Mouse (Mus musculus): ENCODE data around the gene Fcgr3. TPM values are rescaled to one million over a fixed set of nuclear protein-coding genes. Genes with fewer than 3 reads are reported as not detected.
A peak's percentile ranks its signal among the peaks of the same experiment; 100 is the strongest.

The Fcgr3 gene
- polyA plus RNA-seq, 1 experiment from 2014 or later = 9.7 TPM

DNA sequence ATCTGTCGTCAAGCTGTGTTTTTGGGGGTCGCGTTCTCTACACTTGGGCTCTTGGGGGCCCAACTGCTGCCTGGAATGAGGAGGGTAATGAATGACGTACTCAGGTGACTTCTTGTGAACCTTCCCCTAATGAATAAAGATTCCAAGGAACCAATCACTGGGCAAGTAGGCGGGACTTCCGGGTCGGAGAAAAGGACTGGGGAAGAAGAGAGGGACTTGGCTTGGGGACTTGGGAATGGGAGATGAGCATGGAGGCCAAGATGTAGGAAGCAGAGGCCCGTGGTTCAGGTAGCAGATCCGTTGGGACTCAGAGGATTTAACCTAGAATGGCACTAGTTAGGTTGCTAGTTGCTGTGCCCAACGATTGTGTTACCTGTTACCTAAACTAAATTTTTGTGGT is 15.5 kb downstream of the Fcgr3 start:
- 51% methylated on average over 10 of the region's 10 CpGs for WGBS
- Histone ChIP-seq H3K36me3 (ENCODE audit: control insufficient read depth, insufficient read depth, low read length) (no peaks in the 10 kb centered on the region), H3K27me3 (ENCODE audit: control insufficient read depth, insufficient read depth, low read length) (no peaks in the 10 kb centered on the region), H3K27ac (replicated peaks in 1 of 2; ENCODE audit: control insufficient read depth in 1 of 2, insufficient read depth in 1 of 2, low read depth in 2 of 2, low read length in 2 of 2) (no peak overlapping the region), H3K4me1 (ENCODE audit: control insufficient read depth in 2 of 2, insufficient read depth in 2 of 2, low read length in 2 of 2) (no peaks in the 10 kb centered on the region), H3K4me3 (ENCODE audit: control insufficient read depth in 1 of 2, insufficient read depth in 1 of 2, low read depth in 1 of 2, low read length in 2 of 2) (0 out of 4 replicates have a peak overlapping the region, but pooled peaks of 1 of the 2 experiments have one; percentile 17), H3K9me3 (ENCODE audit: control insufficient read depth, low read length) (no peaks in the 10 kb centered on the region), H3K9ac (ENCODE audit: low read length) (no peak overlapping the region), H3K4me2 (ENCODE audit: low read length) (peak overlapping the region; percentile 34; the same call in 1 of the 2 replicates)
- no peak for ATAC-seq (ENCODE audit: insufficient number of reproducible peaks, insufficient read depth, low FRiP score, low read depth)

DNA sequence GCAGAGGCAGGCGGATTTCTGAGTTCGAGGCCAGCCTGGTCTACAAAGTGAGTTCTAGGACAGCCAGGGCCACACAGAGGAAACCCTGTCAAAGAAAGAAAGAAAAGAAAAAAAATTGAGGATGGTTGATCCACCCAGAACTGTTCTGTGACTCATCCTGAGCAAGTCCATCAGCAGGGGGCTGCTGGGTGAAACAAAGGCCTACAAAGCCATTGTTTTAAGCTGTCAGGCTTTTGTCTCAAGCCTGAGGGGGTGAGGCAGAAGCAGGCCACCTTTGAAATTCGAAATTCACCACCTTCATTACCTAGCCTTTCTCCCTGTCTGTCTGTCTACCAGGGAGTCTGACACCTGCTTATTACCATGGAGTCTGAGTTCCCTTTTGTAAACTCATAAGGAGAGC is 18.2 kb downstream of the Fcgr3 start:
- Histone ChIP-seq H3K4me2 (ENCODE audit: low read length) (no peak overlapping the region), H3K4me1 (ENCODE audit: control insufficient read depth in 2 of 2, insufficient read depth in 2 of 2, low read length in 2 of 2) (no peaks in the 10 kb centered on the region), H3K9me3 (ENCODE audit: control insufficient read depth, low read length) (no peaks in the 10 kb centered on the region), H3K4me3 (ENCODE audit: control insufficient read depth in 1 of 2, insufficient read depth in 1 of 2, low read depth in 1 of 2, low read length in 2 of 2) (no peak overlapping the region), H3K27ac (replicated peaks in 1 of 2; ENCODE audit: control insufficient read depth in 1 of 2, insufficient read depth in 1 of 2, low read depth in 2 of 2, low read length in 2 of 2) (no peak overlapping the region), H3K27me3 (ENCODE audit: control insufficient read depth, insufficient read depth, low read length) (no peaks in the 10 kb centered on the region), H3K9ac (ENCODE audit: low read length) (no peak overlapping the region), H3K36me3 (ENCODE audit: control insufficient read depth, insufficient read depth, low read length) (no peaks in the 10 kb centered on the region)
- WGBS = 76% methylated on average over 3 of the region's 3 CpGs
- no peak for ATAC-seq (ENCODE audit: insufficient number of reproducible peaks, insufficient read depth, low FRiP score, low read depth)

DNA sequence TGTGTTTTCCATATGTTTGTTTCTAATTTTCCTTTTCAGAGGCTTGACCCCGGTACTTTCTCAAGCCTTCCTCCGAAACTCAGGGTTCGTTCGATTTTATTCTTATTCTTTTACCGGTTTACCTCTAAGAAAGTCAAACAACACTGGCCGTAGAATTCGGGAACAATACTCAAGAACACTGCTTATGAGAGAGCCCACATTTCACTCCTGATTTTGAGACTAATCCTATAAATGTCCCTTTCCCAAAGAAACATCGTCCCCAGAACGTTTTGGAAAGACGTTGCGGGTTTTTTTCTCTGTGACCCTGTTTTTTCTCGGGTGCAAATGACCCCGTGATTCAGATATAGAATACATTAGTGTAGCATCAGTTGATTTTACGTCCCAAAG is 19.7 kb downstream of the Fcgr3 start:
- peak overlapping the region; percentile 64 for H3K4me2 ChIP-seq (ENCODE audit: low read length)
- peak overlapping the region; percentile 68 to 72 for H3K4me3 ChIP-seq (ENCODE audit: control insufficient read depth in 1 of 2, insufficient read depth in 1 of 2, low read depth in 1 of 2, low read length in 2 of 2)
- no peaks in the 10 kb centered on the region for H3K36me3 ChIP-seq (ENCODE audit: control insufficient read depth, insufficient read depth, low read length)
- no peaks in the 10 kb centered on the region for H3K27me3 ChIP-seq (ENCODE audit: control insufficient read depth, insufficient read depth, low read length)
- peak overlapping the region; percentile 62 for H3K9ac ChIP-seq (ENCODE audit: low read length)
- H3K4me1 ChIP-seq (ENCODE audit: control insufficient read depth in 2 of 2, insufficient read depth in 2 of 2, low read length in 2 of 2) = no peaks in the 10 kb centered on the region
- 5% methylated on average over 14 of the region's 14 CpGs for WGBS
- ATAC-seq (ENCODE audit: insufficient number of reproducible peaks, insufficient read depth, low FRiP score, low read depth) = no peak
- no peak overlapping the region for H3K27ac ChIP-seq (replicated peaks in 1 of 2; ENCODE audit: control insufficient read depth in 1 of 2, insufficient read depth in 1 of 2, low read depth in 2 of 2, low read length in 2 of 2)
- no peaks in the 10 kb centered on the region for H3K9me3 ChIP-seq (ENCODE audit: control insufficient read depth, low read length)

DNA sequence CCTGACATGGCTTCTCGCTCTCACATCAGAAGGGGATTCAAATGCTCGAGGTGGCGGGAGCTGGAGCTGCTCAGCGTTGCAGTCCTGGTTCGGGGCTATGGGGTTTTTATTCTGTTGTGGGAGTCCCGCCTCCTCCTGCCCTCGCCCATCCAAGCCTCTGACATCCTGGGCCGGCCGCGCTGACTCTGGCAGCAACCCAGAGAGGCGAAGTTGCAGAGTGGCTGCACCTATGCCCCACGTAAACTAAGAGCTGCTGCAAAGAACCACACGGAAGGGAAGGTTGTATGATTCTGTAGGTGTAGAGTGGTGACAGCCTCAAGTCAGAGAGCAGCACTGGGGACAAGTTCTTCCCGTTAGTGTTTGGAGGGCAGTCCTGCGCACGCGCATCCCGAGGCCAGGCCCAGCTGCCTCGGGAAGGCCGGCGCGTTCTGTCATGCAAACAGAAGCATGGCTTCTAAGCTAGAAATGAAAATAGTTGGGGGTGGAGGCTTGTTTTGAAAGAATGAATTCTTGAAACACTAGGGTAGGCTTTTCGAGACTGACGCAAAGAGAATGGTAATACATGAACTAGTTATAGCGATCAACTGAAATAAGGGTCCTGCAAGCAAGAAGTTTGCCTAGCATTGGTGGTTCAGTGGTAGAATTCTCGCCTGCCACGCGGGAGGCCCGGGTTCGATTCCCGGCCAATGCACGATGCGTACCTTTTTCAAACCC is 20.2 kb downstream of the Fcgr3 start:
- Histone ChIP-seq H3K4me3 (ENCODE audit: control insufficient read depth in 1 of 2, insufficient read depth in 1 of 2, low read depth in 1 of 2, low read length in 2 of 2) (peak overlapping the region; percentile 68 to 72), H3K36me3 (ENCODE audit: control insufficient read depth, insufficient read depth, low read length) (no peaks in the 10 kb centered on the region), H3K27ac (replicated peaks in 1 of 2; ENCODE audit: control insufficient read depth in 1 of 2, insufficient read depth in 1 of 2, low read depth in 2 of 2, low read length in 2 of 2) (peak overlapping the region; percentile 82 to 83), H3K9ac (ENCODE audit: low read length) (peak overlapping the region; percentile 74), H3K27me3 (ENCODE audit: control insufficient read depth, insufficient read depth, low read length) (no peaks in the 10 kb centered on the region), H3K4me1 (ENCODE audit: control insufficient read depth in 2 of 2, insufficient read depth in 2 of 2, low read length in 2 of 2) (no peaks in the 10 kb centered on the region), H3K4me2 (ENCODE audit: low read length) (peak overlapping the region; percentile 64), H3K9me3 (ENCODE audit: control insufficient read depth, low read length) (no peaks in the 10 kb centered on the region)
- under 1% methylated on average over 33 of the region's 33 CpGs for WGBS
- ATAC-seq (ENCODE audit: insufficient number of reproducible peaks, insufficient read depth, low FRiP score, low read depth) = peak; percentile 89

DNA sequence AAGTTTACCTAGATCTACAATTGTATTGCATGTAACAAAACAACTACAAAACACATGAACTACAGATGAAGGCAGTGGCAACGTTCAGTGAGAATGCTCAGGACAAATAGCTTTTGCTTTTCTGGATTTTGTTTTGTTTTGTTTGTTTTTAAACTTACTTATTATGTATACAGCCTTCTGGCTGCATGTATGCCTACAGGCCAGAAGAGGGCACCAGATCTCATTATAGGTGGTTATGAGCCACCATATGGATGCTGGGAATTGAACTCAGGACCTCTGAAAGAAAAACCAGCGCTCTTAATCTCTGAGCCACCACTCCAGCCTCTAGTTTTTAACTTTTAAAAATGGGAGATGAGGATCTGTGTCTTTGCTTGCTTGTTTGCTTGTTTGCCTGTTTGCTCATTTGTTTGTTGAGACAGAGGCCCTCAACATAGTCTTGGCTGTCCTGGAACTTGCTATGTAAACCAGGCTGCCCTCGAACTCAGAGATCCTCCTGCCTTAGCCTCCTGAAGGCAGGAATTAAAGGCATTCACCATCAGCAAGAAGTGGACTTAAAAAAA is 21.1 kb downstream of the Fcgr3 start:
- WGBS = 70% methylated on average over 3 of the region's 3 CpGs
- H3K36me3 ChIP-seq (ENCODE audit: control insufficient read depth, insufficient read depth, low read length) = no peaks in the 10 kb centered on the region
- H3K4me2 ChIP-seq (ENCODE audit: low read length) = peak overlapping the region; percentile 61
- H3K9ac ChIP-seq (ENCODE audit: low read length) = no peak overlapping the region
- H3K27ac ChIP-seq (replicated peaks in 1 of 2; ENCODE audit: control insufficient read depth in 1 of 2, insufficient read depth in 1 of 2, low read depth in 2 of 2, low read length in 2 of 2) = no peak overlapping the region
- H3K9me3 ChIP-seq (ENCODE audit: control insufficient read depth, low read length) = no peaks in the 10 kb centered on the region
- no peaks in the 10 kb centered on the region for H3K27me3 ChIP-seq (ENCODE audit: control insufficient read depth, insufficient read depth, low read length)
- no peaks in the 10 kb centered on the region for H3K4me1 ChIP-seq (ENCODE audit: control insufficient read depth in 2 of 2, insufficient read depth in 2 of 2, low read length in 2 of 2)
- ATAC-seq (ENCODE audit: insufficient number of reproducible peaks, insufficient read depth, low FRiP score, low read depth) = no peak
- peak overlapping the region in 1 of 2 experiments; percentile 68; a peak in 2 of 4 replicates for H3K4me3 ChIP-seq (ENCODE audit: control insufficient read depth in 1 of 2, insufficient read depth in 1 of 2, low read depth in 1 of 2, low read length in 2 of 2)

DNA sequence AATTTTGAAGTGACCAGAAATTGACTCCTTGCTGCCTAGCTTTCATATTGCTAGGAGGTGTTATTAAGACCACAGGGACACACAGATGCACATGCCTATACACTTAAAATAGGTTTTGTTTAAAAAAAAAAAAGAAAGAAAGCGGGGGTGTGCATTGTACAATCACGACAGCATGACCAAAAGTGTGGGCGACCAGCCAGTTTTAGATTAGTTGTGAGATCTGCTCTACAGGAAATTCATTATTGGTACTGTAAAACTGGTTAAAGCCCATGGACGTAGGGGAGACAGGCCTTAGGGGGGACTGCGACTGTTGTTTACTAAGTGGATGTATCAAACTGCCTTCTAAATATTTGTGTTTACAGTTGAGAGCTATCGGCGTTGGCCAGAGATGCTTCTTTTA is 24.9 kb downstream of the Fcgr3 start:
- H3K9ac ChIP-seq (ENCODE audit: low read length) = no peak overlapping the region
- WGBS = 77% methylated on average over 7 of the region's 7 CpGs
- no peak overlapping the region for H3K4me3 ChIP-seq (ENCODE audit: control insufficient read depth in 1 of 2, insufficient read depth in 1 of 2, low read depth in 1 of 2, low read length in 2 of 2)
- H3K4me2 ChIP-seq (ENCODE audit: low read length) = no peak overlapping the region
- H3K4me1 ChIP-seq (ENCODE audit: control insufficient read depth in 2 of 2, insufficient read depth in 2 of 2, low read length in 2 of 2) = peaks cover 0 to 3% of the 10 kb centered on the region in 2 experiments; a peak in 2 of 4 replicates
- no peak overlapping the region for H3K27ac ChIP-seq (replicated peaks in 1 of 2; ENCODE audit: control insufficient read depth in 1 of 2, insufficient read depth in 1 of 2, low read depth in 2 of 2, low read length in 2 of 2)
- H3K9me3 ChIP-seq (ENCODE audit: control insufficient read depth, low read length) = no peaks in the 10 kb centered on the region
- no peaks in the 10 kb centered on the region for H3K36me3 ChIP-seq (ENCODE audit: control insufficient read depth, insufficient read depth, low read length)
- ATAC-seq (ENCODE audit: insufficient number of reproducible peaks, insufficient read depth, low FRiP score, low read depth) = no peak
- peaks cover 3% of the 10 kb centered on the region; the same call in 1 of the 2 replicates for H3K27me3 ChIP-seq (ENCODE audit: control insufficient read depth, insufficient read depth, low read length)

DNA sequence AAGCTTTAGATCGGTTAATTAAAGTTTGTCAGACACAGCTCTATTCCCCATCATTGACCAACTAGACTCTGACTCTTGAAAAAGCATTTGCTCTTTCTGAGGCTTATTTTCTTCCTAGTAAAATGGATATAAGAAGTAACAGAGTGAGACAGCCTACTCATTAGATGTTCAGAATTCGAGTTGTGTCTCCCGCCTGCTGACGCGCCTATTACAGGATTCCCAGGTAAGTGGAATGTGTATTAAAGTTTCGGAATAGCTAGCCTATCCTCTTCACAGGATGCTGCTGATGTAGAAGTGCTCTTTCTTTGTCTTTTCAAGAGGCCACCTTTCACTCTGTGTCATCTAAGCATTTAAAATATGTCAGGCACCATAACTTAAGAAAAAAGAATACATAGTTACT is 25.6 kb downstream of the Fcgr3 start:
- Histone ChIP-seq H3K9ac (ENCODE audit: low read length) (no peak overlapping the region), H3K4me3 (ENCODE audit: control insufficient read depth in 1 of 2, insufficient read depth in 1 of 2, low read depth in 1 of 2, low read length in 2 of 2) (no peak overlapping the region), H3K36me3 (ENCODE audit: control insufficient read depth, insufficient read depth, low read length) (no peaks in the 10 kb centered on the region), H3K9me3 (ENCODE audit: control insufficient read depth, low read length) (no peaks in the 10 kb centered on the region), H3K4me2 (ENCODE audit: low read length) (no peak overlapping the region), H3K27me3 (ENCODE audit: control insufficient read depth, insufficient read depth, low read length) (peaks cover 3% of the 10 kb centered on the region; the same call in 1 of the 2 replicates), H3K4me1 (ENCODE audit: control insufficient read depth in 2 of 2, insufficient read depth in 2 of 2, low read length in 2 of 2) (peaks cover 0 to 3% of the 10 kb centered on the region in 2 experiments; a peak in 2 of 4 replicates), H3K27ac (replicated peaks in 1 of 2; ENCODE audit: control insufficient read depth in 1 of 2, insufficient read depth in 1 of 2, low read depth in 2 of 2, low read length in 2 of 2) (no peak overlapping the region)
- ATAC-seq (ENCODE audit: insufficient number of reproducible peaks, insufficient read depth, low FRiP score, low read depth) = no peak
- 75% methylated on average over 6 of the region's 6 CpGs for WGBS

Measured in heart, embryonic 14.5 days (tissue).